Mouse (Mus musculus) thymus, adult 2 months (tissue): Measurements from ENCODE around the gene Pbx1. TPM values are rescaled to one million over a fixed set of nuclear protein-coding genes. Genes with fewer than 3 reads are reported as not detected.

Experiments
- DNase-seq: peaks from one replicate; pipeline ENCODE4 v3.0.0; 2021
- H3K27ac ChIP-seq: fragments of 200-500 bp; 2 replicates; pipeline ENCODE4 v1.5.1; 2012; ENCODE audit warnings: low read length, control low read depth; ENCODE audit not compliant: control insufficient read depth, insufficient read depth
- H3K27me3 ChIP-seq: fragments of 200-500 bp; 2 replicates; pipeline ENCODE4 v1.6.1; 2012; ENCODE audit warnings: mild to moderate bottlenecking, low read length, moderate library complexity, mixed read lengths; ENCODE audit not compliant: control insufficient read depth, insufficient read depth
- H3K36me3 ChIP-seq: fragments of 200-500 bp; 2 replicates; pipeline ENCODE4 v1.6.1; 2012; ENCODE audit warnings: mild to moderate bottlenecking, low read length, moderate library complexity; ENCODE audit not compliant: control insufficient read depth, insufficient read depth
- H3K4me1 ChIP-seq: fragments of 200-500 bp; replicated peaks from 2 replicates; pipeline ENCODE4 v1.6.1; 2012; ENCODE audit warnings: low read length; ENCODE audit not compliant: control insufficient read depth, insufficient read depth
- H3K4me3 ChIP-seq: fragments of 200-500 bp; 2 replicates; pipeline ENCODE4 v1.5.1; 2012; ENCODE audit warnings: mild to moderate bottlenecking, low read length, control low read depth, moderate library complexity; ENCODE audit not compliant: control insufficient read depth, insufficient read depth
- CTCF ChIP-seq: fragments of 200-500 bp; IDR thresholded peaks from 2 replicates; pipeline ENCODE4 v1.5.1; 2012; ENCODE audit warnings: mild to moderate bottlenecking, control low read depth, low read length, moderate library complexity, borderline replicate concordance; ENCODE audit not compliant: control insufficient read depth, poor library complexity, insufficient read depth; ENCODE audit errors: extremely low read depth
- POLR2A ChIP-seq: fragments of 200-500 bp; IDR thresholded peaks from 2 replicates; pipeline ENCODE4 v1.6.1; 2012; ENCODE audit warnings: mild to moderate bottlenecking, low read length, control low read depth, moderate library complexity; ENCODE audit not compliant: control insufficient read depth, poor library complexity, insufficient read depth; ENCODE audit errors: extremely low read depth
- WGBS: fragments of 180-500 bp; shearing (Covaris S2); methylation state at CpG from one replicate; pipeline ENCODE4 v1.1.7; 2018; 5-methylcytosine and 5-hydroxymethylcytosine counted together
- polyA plus RNA-seq: library from polyadenylated mRNA; depleted of rRNA; stranded (reverse); fragments of >200 nt; gene quantifications from 2 replicates; pipeline ENCODE4 v1.2.3, GENCODE M21; 2012

The Pbx1 gene
- polyA plus RNA-seq, 1 experiment: 13.0 TPM

- Histone ChIP-seq H3K27me3 (no peaks in the 10 kb centered on the region), H3K27ac (no peak overlapping the region), H3K4me1 (no peaks in the 10 kb centered on the region), H3K4me3 (no peak overlapping the region), H3K36me3 (no peaks in the 10 kb centered on the region)
- WGBS: 96% methylated on average over 6 of the region's 6 CpGs
- no peak for DNase-seq
- TF ChIP-seq POLR2A (no peak), CTCF (no peak)
Observed at GRCm38 (mm10) chr1:168197195-168197907, 234.7 kb downstream of the Pbx1 start.

GRCm38 (mm10) chr1:168193364-168193763 lies 238.7 kb downstream of the Pbx1 start:
- WGBS: 97% methylated on average over 7 of the region's 7 CpGs
- H3K4me3 ChIP-seq: no peak overlapping the region
- no peaks in the 10 kb centered on the region for H3K4me1 ChIP-seq
- H3K27ac ChIP-seq: no peak overlapping the region
- no peaks in the 10 kb centered on the region for H3K36me3 ChIP-seq
- TF ChIP-seq CTCF: no peak
- TF ChIP-seq POLR2A: no peak
- no peak for DNase-seq
- H3K27me3 ChIP-seq: no peaks in the 10 kb centered on the region

- TF ChIP-seq POLR2A (no peak), CTCF (no peak)
- DNase-seq: no peak
- Histone ChIP-seq H3K4me1 (no peaks in the 10 kb centered on the region), H3K27me3 (no peaks in the 10 kb centered on the region), H3K36me3 (no peaks in the 10 kb centered on the region), H3K4me3 (no peak overlapping the region), H3K27ac (no peak overlapping the region)
- 96% methylated on average over 8 of the region's 8 CpGs for WGBS
Observed at GRCm38 (mm10) chr1:168182816-168183215, 249.3 kb downstream of the Pbx1 start.

GRCm38 (mm10) chr1:168180622-168181441 lies 251.2 kb downstream of the Pbx1 start:
- DNase-seq: no peak
- 95% methylated on average over 9 of the region's 9 CpGs for WGBS

GRCm38 (mm10) chr1:168179691-168180090 lies 252.4 kb downstream of the Pbx1 start:
- 95% methylated on average over 11 of the region's 11 CpGs for WGBS
- H3K27ac ChIP-seq: no peak overlapping the region
- no peaks in the 10 kb centered on the region for H3K36me3 ChIP-seq
- DNase-seq: no peak
- no peaks in the 10 kb centered on the region for H3K4me1 ChIP-seq
- H3K27me3 ChIP-seq: no peaks in the 10 kb centered on the region
- TF ChIP-seq POLR2A: no peak
- no peak for TF ChIP-seq CTCF
- H3K4me3 ChIP-seq: no peak overlapping the region

More at GRCm38 (mm10) chr1:168180622-168181441, 251.2 kb downstream of the Pbx1 start:
- Histone ChIP-seq H3K4me1 (no peaks in the 10 kb centered on the region), H3K36me3 (no peaks in the 10 kb centered on the region), H3K27me3 (no peaks in the 10 kb centered on the region), H3K4me3 (no peak overlapping the region), H3K27ac (no peak overlapping the region)
- TF ChIP-seq POLR2A (no peak), CTCF (no peak)

GRCm38 (mm10) chr1:168178611-168179010 lies 253.5 kb downstream of the Pbx1 start:
- TF ChIP-seq POLR2A: no peak
- no peak for TF ChIP-seq CTCF
- Histone ChIP-seq H3K4me3 (no peak overlapping the region), H3K4me1 (no peaks in the 10 kb centered on the region), H3K36me3 (no peaks in the 10 kb centered on the region), H3K27me3 (no peaks in the 10 kb centered on the region), H3K27ac (no peak overlapping the region)
- DNase-seq: no peak
- WGBS: 97% methylated on average over 1 of the region's 1 CpGs

- Histone ChIP-seq H3K4me3 (no peak overlapping the region), H3K4me1 (no peaks in the 10 kb centered on the region), H3K27me3 (no peaks in the 10 kb centered on the region), H3K27ac (no peak overlapping the region), H3K36me3 (no peaks in the 10 kb centered on the region)
- WGBS: 89% methylated on average over 4 of the region's 4 CpGs
- DNase-seq: no peak
- TF ChIP-seq POLR2A (no peak), CTCF (no peak)
Observed at GRCm38 (mm10) chr1:168175586-168175985, 256.5 kb downstream of the Pbx1 start.
